Mouse (Mus musculus): ENCODE measurements at regions not wholly inside any gene's neighbourhood (a gene's known extent, or its start where the extent isn't known, plus 50 kb on each side); places are given as distances from the start of the nearest gene placed in this dataset.
A peak's percentile ranks its signal among the peaks of the same experiment; 100 is the strongest.

DNA sequence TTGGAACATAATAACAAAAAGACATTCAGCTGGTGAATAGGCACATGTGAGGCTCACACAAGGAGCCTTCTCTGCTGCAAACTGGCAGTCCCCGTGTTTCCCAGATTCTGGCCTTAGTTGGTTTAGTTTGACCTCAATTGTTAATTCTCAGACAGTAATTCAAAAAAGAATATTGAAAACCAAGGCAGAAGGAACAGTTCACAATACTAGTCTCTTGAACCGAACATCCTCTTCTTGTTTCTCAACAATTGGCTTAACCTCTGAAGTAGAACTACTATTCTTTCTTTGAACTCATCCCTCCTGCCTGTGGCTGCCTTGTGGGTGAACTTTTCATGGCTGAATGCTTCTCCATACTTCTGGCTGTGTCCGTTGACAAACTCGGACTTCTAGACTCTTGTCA is 110.4 kb upstream of the Neil3 start:
- DNase-seq (ENCODE audit: low read depth, low spot score): no peak

DNA sequence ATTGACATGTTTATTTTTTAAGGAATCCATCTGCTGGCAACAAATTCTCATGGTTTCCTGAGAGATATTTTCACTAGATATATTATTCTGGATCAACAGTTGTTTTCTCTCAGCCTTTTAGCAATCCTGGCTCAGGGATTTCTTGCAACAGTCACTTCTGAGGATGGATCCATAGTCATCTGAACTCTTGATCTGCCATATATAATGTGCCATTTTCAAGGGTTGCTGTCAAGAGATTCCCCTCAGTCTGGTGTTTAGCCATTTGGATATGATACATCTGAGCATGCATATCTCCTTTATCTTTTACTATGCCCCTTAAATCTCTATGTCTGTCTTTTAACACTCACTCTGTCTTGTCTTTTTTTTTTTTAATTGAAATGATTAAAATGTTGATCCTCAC is 130.3 kb upstream of the Neil3 start:
- no peak for DNase-seq (ENCODE audit: low read depth, low spot score)

DNA sequence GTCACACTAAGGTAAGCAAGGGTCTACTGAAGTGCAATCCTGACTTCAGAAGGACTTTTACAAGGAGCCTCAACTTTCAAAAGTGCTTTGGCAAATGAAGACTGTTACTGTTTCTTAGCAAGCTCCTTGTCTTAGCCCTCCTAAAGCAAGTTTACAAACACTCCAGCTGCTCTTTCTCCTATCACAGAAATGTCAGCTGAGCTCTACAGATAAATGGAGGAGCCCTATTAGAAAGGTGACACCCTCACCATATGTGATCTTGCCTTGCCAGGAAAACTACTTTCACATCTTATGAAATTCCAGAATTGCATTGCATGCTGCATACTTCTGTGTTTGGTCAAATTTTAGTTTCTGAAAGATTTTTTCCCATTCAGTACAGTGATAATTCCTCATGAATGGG is 136.6 kb upstream of the Neil3 start:
- DNase-seq (ENCODE audit: low read depth, low spot score): no peak

DNA sequence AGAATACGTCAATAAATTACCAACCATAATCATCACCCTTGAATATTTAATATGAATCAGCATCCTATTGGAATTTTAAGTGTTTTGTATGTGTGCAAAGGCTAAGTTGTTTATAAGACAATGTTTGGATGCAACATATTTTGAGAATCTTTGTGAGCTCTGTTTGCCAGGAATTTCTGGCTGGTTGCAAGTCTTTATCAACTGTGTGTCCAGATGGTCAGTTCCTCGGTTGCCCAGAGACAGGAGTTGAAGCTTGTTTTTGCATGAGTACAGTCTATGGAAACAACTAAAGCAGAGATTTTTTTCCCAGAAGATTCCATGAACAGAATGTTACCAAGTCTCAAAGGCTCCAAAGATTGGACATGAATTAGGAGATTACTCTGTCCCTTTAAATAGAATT is 142.0 kb upstream of the Neil3 start:
- no peak for DNase-seq (ENCODE audit: low read depth, low spot score)

DNA sequence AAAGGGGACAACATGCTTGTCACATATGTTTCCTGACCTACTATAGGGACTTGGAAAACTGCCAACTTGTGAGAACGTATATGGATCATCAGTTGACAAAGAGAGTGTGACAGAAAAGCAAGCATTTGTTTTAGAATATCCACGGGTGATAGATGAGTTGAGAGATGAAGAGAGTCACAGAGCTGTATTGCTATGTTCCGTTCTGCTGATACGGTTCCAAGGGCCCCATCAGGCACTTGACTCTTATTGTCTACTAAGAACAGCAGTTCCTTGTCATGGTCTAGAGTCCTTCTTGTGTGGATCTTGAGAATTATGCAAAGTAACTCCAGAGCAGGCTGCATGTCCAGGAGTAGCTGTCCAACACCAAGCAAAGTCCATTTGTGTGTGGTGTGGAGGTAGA is 143.0 kb upstream of the Neil3 start:
- no peak for DNase-seq (ENCODE audit: low read depth, low spot score)

DNA sequence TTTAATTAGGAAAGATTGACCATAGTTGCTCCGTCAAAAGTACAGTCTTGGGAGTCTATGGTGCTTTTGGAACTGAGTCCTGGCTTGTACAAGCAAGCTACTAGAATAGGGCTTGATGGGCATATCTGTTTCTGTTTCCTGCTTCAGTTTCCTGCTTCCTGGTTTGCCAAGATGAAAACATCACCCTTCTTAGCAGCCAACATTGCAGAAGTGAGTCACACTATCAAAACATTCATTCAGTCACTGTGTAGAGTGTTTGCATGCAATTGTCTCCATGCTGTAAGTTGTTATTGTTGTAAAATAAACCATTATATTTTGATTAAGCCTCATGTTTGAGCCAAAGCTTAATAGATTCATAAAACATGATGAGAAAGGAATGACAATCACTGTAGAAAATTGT is 149.3 kb upstream of the Neil3 start:
- no peak for DNase-seq (ENCODE audit: low read depth, low spot score)

DNA sequence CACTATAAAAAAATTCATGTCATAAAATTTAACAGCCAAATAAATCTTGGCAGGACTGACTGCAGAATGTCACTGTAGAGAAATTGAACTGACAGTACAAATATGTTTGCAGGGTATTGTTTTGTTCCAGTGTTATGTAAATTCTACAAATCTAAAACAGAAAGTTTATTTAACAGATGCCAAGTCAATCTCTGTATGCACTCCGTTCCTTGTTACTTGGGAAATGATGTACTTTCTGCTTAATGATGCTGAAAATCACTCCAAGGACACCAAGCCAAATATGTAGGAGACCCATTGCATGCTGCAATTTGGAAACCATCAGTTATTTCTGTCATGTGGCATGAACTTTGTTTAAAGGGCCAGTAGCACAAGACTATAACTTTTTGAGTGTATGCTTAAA is 182.3 kb upstream of the Neil3 start:
- no peak for DNase-seq (ENCODE audit: low read depth, low spot score)

DNA sequence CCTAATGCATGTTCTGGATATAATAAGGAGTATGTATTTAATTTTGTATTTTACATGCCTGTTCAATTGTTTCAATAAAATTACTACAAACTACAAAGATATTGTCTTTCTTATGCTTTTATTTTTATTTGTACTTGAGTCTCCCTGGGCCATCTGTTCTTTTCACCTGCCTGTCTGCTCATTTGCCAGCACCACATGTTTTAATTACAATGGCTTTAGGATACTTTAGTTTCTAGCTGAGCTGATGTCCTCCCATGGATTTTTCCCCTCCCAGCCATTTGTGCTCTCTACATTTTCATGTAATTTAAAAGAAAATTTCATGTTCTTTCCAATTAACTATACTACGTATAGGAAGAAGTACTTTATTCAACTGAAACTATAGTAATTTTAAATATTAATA is 188.5 kb upstream of the Neil3 start:
- DNase-seq (ENCODE audit: low read depth, low spot score): no peak

DNA sequence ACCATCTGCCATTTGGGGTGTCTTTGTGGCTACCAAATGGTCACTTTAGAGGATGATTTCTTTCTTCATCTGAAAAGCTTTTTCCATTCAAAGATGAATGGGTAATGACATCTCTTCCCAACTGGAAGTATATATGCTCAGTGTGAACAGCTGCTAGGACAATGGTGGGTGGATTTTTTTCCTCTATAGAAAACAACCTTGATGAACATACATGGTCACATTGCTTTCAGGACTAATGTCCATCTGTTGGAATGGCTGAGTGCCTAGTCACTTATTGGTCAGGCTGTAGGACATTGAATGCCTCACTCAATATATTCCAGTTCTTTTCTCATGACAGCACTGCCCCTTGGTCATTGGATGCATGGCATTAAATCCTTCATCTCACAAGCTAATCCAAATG is 209.0 kb upstream of the Neil3 start:
- no peak for DNase-seq (ENCODE audit: low read depth, low spot score)

DNA sequence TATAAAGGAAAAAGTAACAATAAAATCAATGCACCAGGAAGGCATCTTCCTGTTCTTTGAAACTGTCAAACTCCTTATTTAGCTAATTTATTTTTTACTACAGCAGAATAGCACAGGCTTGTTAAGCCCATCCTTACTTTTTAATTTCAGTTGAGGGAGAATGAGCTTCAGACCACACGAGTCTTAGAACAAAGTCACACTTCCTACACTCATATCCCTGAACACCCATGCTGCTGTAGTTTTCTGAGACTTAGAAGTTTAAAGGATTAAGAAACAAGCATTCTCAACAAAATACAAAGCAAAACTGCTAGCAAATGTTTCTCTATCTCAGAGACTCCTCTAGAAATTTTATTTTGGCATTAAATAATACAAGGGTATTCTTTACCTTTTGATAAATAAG is 208.8 kb upstream of the Vegfc start:
- no peak for DNase-seq (ENCODE audit: low read depth, low spot score)

DNA sequence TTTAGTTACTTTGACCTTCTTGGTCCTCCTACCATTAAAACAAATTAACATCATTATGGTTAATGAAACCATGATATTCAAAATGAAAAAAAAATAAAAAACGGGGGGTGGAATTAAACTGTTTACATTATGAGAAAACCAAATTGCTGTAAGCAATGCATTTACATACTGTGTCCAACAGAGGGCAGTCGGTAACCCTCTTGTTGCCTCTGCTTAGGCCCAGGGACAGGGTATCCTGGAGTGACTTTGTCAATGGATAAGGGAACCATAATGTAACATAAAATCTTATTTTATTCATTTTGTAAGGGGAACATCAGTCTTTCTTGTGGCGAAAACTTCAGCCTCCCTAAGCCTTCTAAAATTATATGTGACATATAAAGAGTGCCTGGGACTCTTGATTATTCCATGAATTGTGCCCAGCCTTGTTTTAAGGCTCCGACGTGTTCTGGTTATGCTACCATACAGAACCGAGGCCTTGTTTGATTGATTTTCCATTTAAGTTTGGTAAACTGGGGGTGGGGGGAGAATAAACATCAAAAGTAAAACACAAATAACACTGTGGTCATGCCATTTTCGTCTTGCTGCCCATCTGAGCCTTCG is 207.3 kb upstream of the Vegfc start:
- DNase-seq (ENCODE audit: low read depth, low spot score): peak; percentile 40

DNA sequence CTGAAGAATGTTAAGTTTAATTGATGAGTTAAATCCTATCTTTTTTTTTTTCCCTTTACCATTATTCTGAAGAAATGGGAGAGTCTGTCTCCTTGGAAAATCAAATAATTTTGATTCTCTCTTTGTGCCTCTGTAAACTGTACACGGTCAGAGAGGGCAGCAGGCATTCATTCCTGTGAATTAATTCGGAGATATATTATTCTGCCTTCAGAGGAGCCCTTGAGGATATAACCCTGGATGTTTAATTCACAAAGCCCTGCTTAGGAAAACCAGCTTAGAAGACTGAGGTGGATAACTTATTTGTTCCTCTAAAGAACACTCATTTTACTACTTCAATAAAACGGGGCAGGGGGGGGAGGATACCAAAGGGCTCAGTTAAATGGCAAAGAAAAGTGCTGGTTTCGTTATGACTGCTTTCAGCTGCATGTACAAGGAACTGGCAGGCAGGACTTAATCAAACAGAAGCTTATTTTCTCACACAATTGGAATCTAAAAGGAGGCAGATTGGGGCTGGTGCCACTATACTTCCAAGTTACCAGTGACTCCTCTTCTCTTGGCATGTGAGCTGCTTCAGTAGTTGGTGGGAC is 205.3 kb upstream of the Vegfc start:
- no peak for DNase-seq (ENCODE audit: low read depth, low spot score)

DNA sequence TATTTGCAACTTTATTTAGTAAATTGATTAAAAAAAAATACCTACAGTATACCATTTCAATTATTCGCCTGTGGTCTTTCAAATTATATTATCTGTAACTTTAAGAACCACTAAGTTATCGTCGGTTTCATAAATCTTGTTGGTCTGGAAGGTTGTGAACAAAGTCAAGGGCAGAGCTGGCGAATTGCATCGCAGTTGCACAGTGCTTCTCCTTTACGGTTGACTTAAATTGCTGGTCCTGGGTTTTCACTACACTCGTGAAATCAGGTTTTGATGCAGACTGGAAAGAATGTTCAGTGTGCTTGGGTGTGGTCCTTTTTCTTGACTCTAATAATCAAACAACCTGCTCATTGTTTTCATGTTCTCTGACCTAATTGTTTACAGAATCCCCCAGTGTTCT is 198.6 kb upstream of the Vegfc start:
- DNase-seq (ENCODE audit: low read depth, low spot score): no peak

DNA sequence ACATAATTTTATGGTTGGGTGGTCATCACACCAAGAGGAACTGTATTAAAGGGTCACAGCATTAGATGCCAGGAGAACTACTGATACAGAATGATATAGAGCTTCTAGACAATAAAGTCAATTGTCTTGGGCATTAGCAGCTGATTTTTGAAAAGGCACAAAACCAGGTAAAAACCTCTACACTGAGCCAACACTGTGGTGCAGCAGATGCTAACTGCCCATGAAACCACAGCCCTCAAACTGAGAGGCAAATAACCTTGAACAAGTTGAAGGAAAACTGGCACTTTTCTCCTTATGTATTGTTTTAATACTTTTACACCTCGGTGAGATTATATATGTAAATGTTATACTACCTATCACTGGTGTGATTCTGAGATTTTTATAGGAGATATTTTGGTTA is 195.9 kb upstream of the Vegfc start:
- no peak for DNase-seq (ENCODE audit: low read depth, low spot score)

DNA sequence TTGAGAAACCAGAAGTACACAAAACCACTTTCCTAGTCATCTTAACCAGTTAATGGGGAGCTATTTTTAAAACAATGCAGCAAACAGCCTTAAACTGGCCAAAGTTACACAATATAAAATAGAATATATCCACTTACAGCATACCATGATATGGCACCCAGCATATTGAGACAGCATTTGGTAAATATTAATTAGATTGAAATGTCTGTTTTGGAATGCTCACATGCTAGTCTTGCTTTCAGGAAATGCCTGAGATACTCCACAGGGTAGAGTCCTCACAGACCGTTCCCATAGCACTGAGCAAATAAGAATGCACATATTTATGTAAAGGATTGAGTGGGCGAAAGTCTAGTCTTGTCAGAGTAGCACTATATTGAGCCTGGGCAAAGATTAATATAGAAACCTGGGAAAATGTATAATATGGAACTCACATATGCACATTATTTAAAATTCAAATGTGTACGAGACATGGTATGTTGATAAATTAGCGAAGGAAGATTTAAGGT is 185.1 kb upstream of the Vegfc start:
- no peak for DNase-seq (ENCODE audit: low read depth, low spot score)

DNA sequence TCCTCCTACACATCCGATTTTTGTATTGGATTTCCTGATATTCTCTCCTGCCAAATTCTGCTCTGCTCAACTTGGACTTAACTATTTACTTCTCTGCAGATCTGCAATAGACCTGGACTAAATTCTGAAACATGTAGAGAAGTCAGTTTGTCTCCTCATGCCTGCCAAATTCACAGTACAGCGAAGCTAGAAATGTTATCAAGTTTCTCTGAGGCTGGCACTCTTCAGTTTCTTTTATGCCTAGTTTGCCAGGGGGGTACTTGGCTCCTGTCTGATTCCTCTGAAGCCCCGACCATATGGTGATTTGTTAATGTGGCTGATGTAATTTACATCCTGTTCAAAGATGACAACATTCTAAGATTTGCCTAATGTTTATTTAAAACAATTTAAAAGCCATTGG is 184.6 kb upstream of the Vegfc start:
- DNase-seq (ENCODE audit: low read depth, low spot score): no peak

DNA sequence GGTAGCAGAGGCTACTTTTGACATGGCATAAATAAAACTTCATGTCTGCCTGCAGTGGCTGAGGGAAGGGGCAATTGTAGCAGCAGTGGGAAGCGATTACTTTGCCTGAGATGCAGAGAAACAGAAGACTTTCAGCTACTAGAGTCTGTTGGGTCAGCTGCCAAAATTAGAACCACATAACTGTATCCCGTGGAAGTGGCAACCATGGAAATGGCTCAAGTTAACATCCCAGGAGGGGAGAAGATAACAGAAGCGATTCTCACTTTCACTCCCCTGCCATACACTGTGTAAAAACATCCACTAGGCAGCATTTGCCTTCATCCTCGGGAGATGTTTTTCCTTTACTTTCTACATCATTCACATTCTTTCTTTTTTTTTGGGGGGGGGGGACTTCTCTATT is 155.1 kb upstream of the Vegfc start:
- DNase-seq (ENCODE audit: low read depth, low spot score): no peak

DNA sequence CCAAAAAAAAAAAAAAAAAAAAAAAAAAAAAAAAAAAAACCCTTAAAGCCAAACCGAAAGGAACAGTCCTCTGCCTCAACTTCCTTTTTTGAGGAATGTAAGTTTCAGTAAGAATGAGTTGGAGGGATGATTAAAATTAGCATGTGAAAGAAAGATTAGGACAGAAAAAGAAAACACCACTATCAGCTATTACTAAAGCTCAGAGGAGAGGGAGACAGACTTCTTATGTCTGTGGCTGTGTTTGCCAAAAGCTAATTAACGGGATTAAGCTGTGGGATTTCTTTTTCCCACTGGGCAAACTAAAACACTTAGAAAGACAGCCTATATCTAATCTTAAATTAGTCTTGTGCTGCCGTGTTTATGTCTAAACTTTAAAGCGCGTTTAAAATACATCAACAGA is 146.7 kb upstream of the Vegfc start:
- DNase-seq (ENCODE audit: low read depth, low spot score): no peak

DNA sequence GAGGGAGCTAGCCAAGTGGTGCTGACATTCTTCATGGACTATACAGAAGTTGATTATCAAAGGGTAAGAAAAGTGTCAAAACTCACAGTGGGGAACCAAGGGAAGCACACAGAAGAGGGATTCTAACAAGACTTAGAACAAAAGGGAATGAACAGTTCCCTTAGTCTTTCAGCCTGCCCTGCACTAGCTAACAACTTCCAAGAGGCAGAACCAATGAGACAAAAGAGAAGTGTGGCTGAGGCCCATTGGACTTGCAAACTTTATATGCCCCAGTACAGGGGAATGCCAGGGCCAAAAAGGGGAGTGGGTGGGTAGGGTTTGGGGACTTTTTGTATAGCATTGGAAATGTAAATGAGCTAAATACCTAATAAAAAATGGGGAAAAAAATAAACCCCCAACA is 139.0 kb upstream of the Vegfc start:
- DNase-seq (ENCODE audit: low read depth, low spot score): no peak

DNA sequence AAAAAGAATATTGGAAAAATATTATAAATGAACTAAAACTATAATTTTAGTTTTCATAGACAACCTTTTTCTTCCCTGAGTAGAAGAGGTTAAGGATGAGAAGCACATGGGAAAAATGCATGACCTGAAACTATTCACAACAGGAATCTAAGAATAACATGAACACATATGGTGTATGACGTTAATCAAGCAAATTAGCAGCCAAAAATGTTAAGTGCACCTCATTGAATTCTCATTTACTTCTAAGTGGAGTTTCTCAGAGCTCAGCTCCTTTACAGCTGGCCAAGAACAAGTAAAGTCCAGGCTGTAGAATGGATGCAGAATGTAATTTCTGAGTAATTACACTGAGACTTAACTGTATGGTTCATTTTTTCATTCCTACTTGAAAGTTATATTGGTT is 137.9 kb upstream of the Vegfc start:
- DNase-seq (ENCODE audit: low read depth, low spot score): no peak

DNA sequence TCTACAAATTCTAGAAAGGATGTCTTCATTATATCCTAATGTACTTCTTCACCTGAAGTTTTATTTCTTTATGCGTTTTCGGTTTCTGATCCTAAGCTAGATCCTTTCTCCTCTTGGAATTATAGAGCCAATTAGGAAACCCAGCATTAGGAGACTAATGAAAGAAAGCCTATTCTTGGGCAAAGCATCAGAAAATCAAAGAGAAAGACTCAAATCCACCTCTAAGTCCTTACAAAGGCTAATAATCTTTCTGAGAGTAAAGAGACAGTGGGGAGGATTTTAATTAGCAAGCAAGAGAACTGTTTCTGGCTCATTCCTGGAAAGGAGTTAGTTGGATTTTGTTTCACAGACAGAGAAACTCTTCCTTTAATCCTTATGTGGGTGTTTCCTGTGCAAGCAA is 136.3 kb upstream of the Vegfc start:
- no peak for DNase-seq (ENCODE audit: low read depth, low spot score)

DNA sequence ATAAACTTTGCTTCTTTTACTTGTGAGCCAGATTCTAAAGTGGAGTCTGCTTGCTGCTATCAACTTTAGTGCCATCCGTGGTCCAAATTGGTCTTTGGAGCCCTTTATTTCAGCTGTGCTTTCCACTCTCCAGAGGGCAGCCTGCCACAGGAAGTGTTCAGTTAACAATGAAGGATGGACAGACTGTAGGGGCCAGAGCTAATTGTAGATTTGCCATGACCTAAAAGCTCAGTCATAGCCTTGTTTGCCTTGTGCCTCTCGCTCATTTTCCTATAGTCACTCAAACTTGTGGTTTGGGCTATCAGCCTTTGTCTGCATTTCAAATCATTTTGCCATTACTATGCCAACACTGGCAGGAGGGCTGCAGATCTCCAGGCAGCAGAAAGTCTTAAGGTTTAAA is 131.8 kb upstream of the Vegfc start:
- no peak for DNase-seq (ENCODE audit: low read depth, low spot score)

DNA sequence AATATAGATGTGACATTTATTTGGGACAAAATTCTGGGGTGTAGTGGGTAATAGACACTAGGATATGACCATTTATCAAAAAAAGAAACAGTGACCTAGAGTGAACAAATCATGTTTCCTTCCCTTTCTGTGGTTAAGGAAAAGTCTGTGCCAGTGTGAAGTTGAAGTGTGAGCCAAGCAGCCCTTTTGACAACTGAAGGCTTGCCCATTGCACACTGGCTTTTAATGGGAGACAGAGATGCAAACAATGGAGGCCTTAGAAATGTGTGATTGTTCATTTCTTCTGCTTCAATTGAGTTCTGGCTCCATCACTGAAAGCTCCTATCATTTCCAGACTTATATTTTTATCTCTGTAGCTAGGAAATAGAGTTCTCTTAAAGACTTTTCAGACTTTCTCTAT is 130.0 kb upstream of the Vegfc start:
- no peak for DNase-seq (ENCODE audit: low read depth, low spot score)

Measured in ES-CJ7 (cell line).